Mouse (Mus musculus): ENCODE results near the gene Inafm1. TPM values are rescaled to one million over a fixed set of nuclear protein-coding genes. Genes with fewer than 3 reads are reported as not detected.
A peak's percentile ranks its signal among the peaks of the same experiment; 100 is the strongest.
"Not testable (repeated sequence)": the region's sequence is repeated elsewhere in the genome, so short reads cannot be mapped to it uniquely, and the experiment has no call there.

Gene Inafm1
- polyA plus RNA-seq, 1 experiment from 2014 or later = 4.4 TPM

DNA sequence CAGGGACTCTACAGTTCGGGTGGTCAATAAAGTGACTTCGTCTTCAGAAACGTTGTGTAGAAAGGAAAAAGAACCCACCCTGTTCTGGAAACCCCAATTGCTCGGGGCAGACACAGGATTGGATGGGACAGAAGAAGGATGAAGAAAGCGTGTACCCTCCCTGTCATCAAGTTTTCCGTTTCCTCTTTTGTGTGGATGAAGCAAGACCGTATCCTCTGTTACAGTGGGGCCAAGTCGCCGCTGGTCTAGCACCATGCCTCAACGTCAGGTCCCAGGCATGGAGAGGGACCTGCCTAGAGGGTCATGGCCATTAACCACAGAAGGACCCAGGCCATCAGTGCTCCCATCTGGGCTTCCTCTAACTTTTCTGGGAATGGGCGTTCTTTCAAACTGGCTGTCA lies 15.6 kb downstream of the Inafm1 start:
- H3K4me1 ChIP-seq (replicated peaks) = peaks cover 6% of the 10 kb centered on the region
- H3K4me2 ChIP-seq = no peak overlapping the region
- no peak overlapping the region for H3K9ac ChIP-seq
- H3K27me3 ChIP-seq = no peaks in the 10 kb centered on the region
- no peaks in the 10 kb centered on the region for H3K36me3 ChIP-seq (replicated peaks)
- 54% methylated on average over 11 of the region's 11 CpGs for WGBS (ENCODE audit: insufficient replicate concordance)
- H3K27ac ChIP-seq (replicated peaks) = 0 out of 2 replicates have a peak overlapping the region, but pooled peaks have one; percentile 0
- no peak overlapping the region for H3K4me3 ChIP-seq (replicated peaks)
- peak; percentile 37; the same call in 1 of the 2 replicates for ATAC-seq (ENCODE audit: insufficient read depth)
- no peaks in the 10 kb centered on the region for H3K9me3 ChIP-seq (replicated peaks)

DNA sequence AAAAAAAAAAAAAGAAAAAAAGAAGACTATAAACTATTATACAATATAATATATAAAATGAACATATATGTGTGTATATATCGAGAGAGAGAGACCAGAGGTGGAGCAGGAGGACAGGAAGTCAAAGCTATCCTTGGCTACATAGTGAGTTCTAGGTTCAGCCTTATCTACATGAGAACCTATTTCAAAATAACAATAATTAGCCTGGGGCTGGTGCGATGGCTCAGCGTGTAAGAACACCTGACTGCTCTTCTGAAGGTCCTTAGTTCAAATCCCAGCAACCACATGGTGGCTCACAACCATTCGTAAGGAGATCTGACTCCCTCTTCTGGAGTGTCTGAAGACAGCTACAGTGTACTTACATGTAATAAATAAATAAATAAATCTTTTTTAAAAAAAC lies 17.5 kb downstream of the Inafm1 start:
- ATAC-seq (ENCODE audit: insufficient read depth); H3K9ac ChIP-seq; H3K27me3 ChIP-seq; H3K27ac ChIP-seq (replicated peaks); H3K36me3 ChIP-seq (replicated peaks); H3K9me3 ChIP-seq (replicated peaks); H3K4me3 ChIP-seq (replicated peaks); H3K4me1 ChIP-seq (replicated peaks); H3K4me2 ChIP-seq: not testable (repeated sequence)
- WGBS (ENCODE audit: insufficient replicate concordance) = 68% methylated on average over 4 of the region's 4 CpGs

DNA sequence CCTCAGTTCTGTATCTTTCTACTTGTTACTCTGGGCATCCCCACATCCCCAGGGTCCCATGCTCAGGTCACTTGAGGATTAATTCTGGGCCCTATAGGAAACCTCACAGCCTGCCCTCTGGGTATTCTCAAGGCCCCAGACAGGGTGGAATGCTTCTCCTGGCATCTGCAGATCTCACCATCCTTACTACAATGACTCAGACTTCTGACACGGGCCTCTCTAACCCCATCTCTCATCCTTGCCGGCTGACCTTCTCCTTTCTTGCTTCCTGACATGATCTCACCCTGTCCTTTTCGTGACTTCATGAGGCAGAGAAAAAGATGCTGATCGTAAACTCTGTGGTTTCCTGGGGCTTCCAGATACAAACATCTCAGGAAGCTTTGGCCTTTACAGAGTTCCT lies 19.2 kb downstream of the Inafm1 start:
- 10% methylated on average over 4 of the region's 4 CpGs for WGBS (ENCODE audit: insufficient replicate concordance)
- no peaks in the 10 kb centered on the region for H3K27me3 ChIP-seq
- ATAC-seq (ENCODE audit: insufficient read depth) = no peak
- H3K27ac ChIP-seq (replicated peaks) = no peak overlapping the region
- peaks cover 14% of the 10 kb centered on the region for H3K4me1 ChIP-seq (replicated peaks)
- H3K9me3 ChIP-seq (replicated peaks) = no peaks in the 10 kb centered on the region
- H3K4me2 ChIP-seq = no peak overlapping the region
- no peak overlapping the region for H3K9ac ChIP-seq
- no peak overlapping the region for H3K4me3 ChIP-seq (replicated peaks)
- no peaks in the 10 kb centered on the region for H3K36me3 ChIP-seq (replicated peaks)

DNA sequence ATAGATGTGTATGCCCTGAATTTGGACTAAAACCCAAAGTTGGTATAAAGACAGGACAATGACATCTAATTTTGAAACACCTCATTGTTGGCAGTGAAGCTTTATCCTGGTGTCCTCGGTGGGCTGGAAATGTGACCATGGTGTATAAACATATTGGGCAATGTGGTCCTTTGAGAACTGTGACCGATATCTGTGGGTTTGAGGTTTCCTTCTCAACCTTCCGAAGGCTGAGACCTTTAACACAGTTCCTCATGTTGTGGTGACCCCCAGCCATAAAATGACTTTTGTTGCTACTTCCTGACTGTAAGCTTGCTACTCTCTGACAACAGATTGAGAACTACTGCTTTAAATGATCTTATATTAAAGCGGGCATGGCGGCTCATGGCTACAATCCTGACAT lies 22.7 kb downstream of the Inafm1 start:
- ATAC-seq (ENCODE audit: insufficient read depth) = no peak
- WGBS (ENCODE audit: insufficient replicate concordance) = 7% methylated on average over 5 of the region's 5 CpGs
- H3K4me2 ChIP-seq = no peak overlapping the region

DNA sequence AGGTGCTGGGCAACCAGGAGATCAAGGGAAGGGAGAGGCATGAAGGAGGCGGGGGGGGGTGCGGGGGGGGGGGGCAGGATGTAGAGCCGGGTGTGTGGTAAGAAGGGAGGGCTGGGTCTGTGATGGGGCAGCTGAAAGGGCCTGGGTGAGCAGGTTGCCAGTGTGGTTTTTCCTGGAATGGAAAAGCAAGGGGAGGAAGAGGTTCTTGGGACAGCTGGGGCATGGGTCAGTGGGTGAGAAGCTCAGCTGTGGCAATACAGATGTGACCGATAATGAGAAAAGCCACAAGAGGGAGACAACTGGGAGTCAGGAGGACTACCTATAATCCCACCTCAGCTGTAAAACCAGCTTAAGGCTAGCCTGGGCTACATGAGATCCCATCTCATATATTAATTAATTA lies 27.5 kb downstream of the Inafm1 start:
- Histone ChIP-seq H3K9ac (no peak overlapping the region), H3K4me3 (replicated peaks) (no peak overlapping the region), H3K27me3 (no peaks in the 10 kb centered on the region), H3K27ac (replicated peaks) (no peak overlapping the region), H3K36me3 (replicated peaks) (no peaks in the 10 kb centered on the region), H3K9me3 (replicated peaks) (no peaks in the 10 kb centered on the region), H3K4me1 (replicated peaks) (peaks cover 39% of the 10 kb centered on the region), H3K4me2 (no peak overlapping the region)
- ATAC-seq (ENCODE audit: insufficient read depth) = no peak
- WGBS (ENCODE audit: insufficient replicate concordance) = 17% methylated on average over 2 of the region's 4 CpGs

More for the DNA sequence above, 22.7 kb downstream of the Inafm1 start:
- Histone ChIP-seq H3K4me3 (replicated peaks) (no peak overlapping the region), H3K9ac (no peak overlapping the region), H3K36me3 (replicated peaks) (no peaks in the 10 kb centered on the region), H3K27ac (replicated peaks) (no peak overlapping the region), H3K9me3 (replicated peaks) (no peaks in the 10 kb centered on the region), H3K4me1 (replicated peaks) (peaks cover 11% of the 10 kb centered on the region), H3K27me3 (no peaks in the 10 kb centered on the region)

DNA sequence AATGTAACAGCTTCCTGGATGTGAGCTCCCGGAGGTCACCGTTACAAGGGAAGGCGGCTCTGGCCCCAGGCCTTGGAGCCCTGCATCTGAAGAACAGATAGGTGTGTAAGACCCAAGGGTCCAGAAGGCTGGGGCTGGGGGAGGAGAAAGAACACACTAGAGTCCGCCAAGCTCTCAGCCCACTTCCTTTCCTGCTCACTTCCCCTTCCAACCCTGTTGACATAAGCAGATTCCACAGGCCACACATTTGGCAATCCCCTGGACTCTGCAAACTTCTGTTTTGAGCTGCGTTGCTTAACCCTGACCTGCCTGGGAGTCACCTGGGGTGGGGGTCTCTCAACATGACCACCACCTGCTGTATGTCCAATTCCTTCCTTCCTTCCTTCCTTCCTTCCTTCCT lies 29.4 kb downstream of the Inafm1 start, which contains the start of gene C5ar2:
Gene C5ar2 (minus strand): TSS at position 88 of the 400 bp plus-strand sequence.
- Histone ChIP-seq H3K4me1 (replicated peaks) (peaks cover 53% of the 10 kb centered on the region), H3K9ac (no peak within 1 kb of the TSS), H3K9me3 (replicated peaks) (no peaks in the 10 kb centered on the region), H3K27me3 (no peaks in the 10 kb centered on the region), H3K4me2 (no peak within 1 kb of the TSS), H3K36me3 (replicated peaks) (no peaks in the 10 kb centered on the region), H3K27ac (replicated peaks) (peak within 1 kb of the TSS; percentile 61), H3K4me3 (replicated peaks) (no peak within 1 kb of the TSS)
- 48% methylated on average over 5 of the region's 5 CpGs for WGBS (ENCODE audit: insufficient replicate concordance)
- ATAC-seq (ENCODE audit: insufficient read depth) = peak; percentile 28; the same call in 1 of the 2 replicates

DNA sequence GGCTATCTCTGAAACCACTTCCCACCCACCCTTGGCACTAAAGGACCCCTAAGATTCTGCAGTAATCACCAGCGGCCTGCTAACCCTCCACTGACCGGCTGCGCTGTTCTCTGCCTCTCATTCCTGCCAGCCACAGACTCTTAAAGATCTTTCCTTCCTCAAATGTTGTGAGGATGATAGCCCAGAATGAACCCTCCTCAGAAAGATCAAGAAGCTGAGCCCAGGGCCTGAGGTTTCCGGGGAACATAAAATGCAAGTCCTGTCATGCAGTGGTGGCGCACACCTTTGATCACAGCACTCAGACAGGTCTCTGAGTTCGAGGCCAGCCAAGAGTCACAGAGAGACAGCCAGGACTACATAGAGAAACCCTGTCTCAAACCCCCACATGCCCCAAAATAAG lies 31.2 kb downstream of the Inafm1 start:
- no peak for ATAC-seq (ENCODE audit: insufficient read depth)
- peaks cover 2% of the 10 kb centered on the region; the same call in 1 of the 2 replicates for H3K36me3 ChIP-seq (replicated peaks)
- H3K9ac ChIP-seq = no peak overlapping the region
- H3K27me3 ChIP-seq = no peaks in the 10 kb centered on the region
- H3K4me3 ChIP-seq (replicated peaks) = no peak overlapping the region
- 33% methylated on average over 6 of the region's 6 CpGs for WGBS (ENCODE audit: insufficient replicate concordance)
- peaks cover 56% of the 10 kb centered on the region for H3K4me1 ChIP-seq (replicated peaks)
- no peaks in the 10 kb centered on the region for H3K9me3 ChIP-seq (replicated peaks)
- H3K4me2 ChIP-seq = peak overlapping the region; percentile 19
- H3K27ac ChIP-seq (replicated peaks) = peak overlapping the region; percentile 56

DNA sequence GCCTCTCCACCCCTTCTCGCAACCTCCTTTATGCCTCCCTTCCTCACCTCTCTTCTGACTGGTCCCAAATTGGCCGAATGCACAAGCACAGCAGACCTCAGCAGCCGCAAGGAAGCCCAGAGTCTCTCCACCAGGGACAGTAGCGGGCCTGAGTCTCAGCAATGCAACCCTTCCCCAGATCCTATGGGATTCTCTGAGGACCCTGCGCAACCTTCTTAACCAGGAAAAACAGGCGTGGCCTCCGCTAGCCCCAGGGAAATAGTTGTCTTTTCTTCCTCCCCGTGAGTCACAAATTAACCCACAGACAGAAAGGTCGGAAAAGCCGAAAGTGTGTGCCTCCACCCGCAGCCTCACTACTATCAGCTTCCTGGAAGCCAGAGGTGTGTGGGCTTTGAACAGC lies 31.6 kb downstream of the Inafm1 start:
- Histone ChIP-seq H3K36me3 (replicated peaks) (peaks cover 6% of the 10 kb centered on the region; the same call in 1 of the 2 replicates), H3K9me3 (replicated peaks) (no peaks in the 10 kb centered on the region), H3K4me3 (replicated peaks) (no peak overlapping the region), H3K9ac (no peak overlapping the region), H3K4me2 (peak overlapping the region; percentile 19), H3K4me1 (replicated peaks) (peaks cover 56% of the 10 kb centered on the region), H3K27ac (replicated peaks) (peak overlapping the region; percentile 56), H3K27me3 (no peaks in the 10 kb centered on the region)
- ATAC-seq (ENCODE audit: insufficient read depth) = no peak
- 26% methylated on average over 11 of the region's 11 CpGs for WGBS (ENCODE audit: insufficient replicate concordance)

DNA sequence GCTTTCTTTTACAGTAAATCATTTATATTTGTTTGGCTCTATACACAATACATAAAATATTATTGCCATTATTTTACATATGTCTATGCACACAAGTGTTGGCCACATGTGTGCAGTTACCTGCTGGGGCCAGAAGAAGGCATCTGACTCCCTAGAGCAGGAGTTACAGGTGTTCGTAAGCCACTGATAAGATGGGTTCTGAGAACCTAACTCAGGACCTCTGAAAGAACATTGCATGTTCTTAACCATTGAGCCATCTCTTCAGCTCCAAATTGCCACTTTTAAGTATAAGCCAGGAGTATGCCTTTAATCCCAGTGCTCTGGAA lies 32.5 kb downstream of the Inafm1 start:
- H3K4me2 ChIP-seq = peak overlapping the region; percentile 65
- no peaks in the 10 kb centered on the region for H3K9me3 ChIP-seq (replicated peaks)
- peaks cover 56% of the 10 kb centered on the region for H3K4me1 ChIP-seq (replicated peaks)
- H3K36me3 ChIP-seq (replicated peaks) = peaks cover 10% of the 10 kb centered on the region; the same call in 1 of the 2 replicates
- ATAC-seq (ENCODE audit: insufficient read depth) = 0 out of 2 replicates have a peak, but pooled peaks have one; percentile 5
- no peak overlapping the region for H3K9ac ChIP-seq
- WGBS (ENCODE audit: insufficient replicate concordance) = 25% methylated on average over 1 of the region's 1 CpGs
- peak overlapping the region; percentile 87 for H3K27ac ChIP-seq (replicated peaks)
- no peaks in the 10 kb centered on the region for H3K27me3 ChIP-seq
- no peak overlapping the region for H3K4me3 ChIP-seq (replicated peaks)

DNA sequence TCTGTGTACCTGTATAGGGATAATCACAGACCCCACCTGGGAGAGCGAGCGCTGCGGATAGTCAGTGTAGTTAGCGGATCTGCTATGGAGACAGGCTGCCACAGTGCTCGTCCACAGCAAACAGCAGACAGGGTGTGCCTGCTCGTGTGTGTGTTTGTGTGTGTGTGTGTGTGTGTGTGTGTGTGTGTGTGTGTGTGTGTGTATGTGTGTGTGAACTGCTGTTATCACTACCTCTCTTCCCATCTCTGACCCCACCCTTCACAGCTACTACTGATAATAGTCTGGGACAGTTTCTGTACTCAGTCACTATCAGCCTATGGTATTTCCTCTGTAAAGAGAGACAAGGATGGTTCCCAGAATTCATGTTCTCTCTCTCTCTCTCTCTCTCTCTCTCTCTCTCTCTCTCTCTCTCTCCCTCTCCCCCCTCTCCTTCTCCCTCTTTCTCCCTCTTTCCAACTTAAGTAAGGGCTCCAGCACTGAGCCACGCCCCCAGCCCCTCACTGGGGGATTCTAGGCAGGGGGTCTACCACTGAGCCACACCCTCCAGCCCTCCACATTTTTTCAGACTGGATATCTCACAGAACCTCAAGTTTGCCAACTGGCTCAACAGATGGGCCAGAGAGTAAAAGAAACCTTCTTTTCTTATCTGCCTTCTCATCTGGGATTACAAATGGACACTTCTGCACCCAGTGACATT lies 33.0 kb downstream of the Inafm1 start:
- Histone ChIP-seq H3K9ac (peak overlapping the region; percentile 48), H3K4me2 (peak overlapping the region; percentile 65), H3K27me3 (no peaks in the 10 kb centered on the region), H3K27ac (replicated peaks) (peak overlapping the region; percentile 87), H3K4me3 (replicated peaks) (peak overlapping the region; percentile 36), H3K4me1 (replicated peaks) (peaks cover 56% of the 10 kb centered on the region), H3K36me3 (replicated peaks) (peaks cover 10% of the 10 kb centered on the region; the same call in 1 of the 2 replicates), H3K9me3 (replicated peaks) (no peaks in the 10 kb centered on the region)
- peak; percentile 87 for ATAC-seq (ENCODE audit: insufficient read depth)
- WGBS (ENCODE audit: insufficient replicate concordance) = 26% methylated on average over 7 of the region's 7 CpGs

DNA sequence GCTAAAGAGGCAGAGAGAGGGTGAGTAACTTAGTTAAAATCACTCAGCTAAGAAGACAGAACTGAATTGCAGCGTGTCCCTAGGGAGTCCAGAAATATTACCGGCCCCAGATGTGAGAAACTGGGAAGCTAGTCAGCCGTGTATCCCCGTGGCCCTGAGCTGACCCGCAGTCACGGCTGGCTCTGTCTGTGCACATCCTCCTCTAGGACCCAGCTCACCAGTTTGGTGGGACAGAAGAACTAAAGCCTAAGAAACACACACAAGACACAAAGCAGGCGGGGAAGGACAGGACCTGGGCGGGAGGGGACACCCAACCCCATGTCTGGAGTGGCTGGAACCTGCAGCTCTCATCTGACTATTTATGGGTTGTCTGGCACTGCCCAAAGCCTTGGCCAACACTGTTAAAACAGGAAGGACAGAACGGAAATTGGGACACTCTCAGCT lies 33.8 kb downstream of the Inafm1 start:
- Histone ChIP-seq H3K4me3 (replicated peaks) (peak overlapping the region; percentile 36), H3K27ac (replicated peaks) (peak overlapping the region; percentile 87), H3K9me3 (replicated peaks) (no peaks in the 10 kb centered on the region), H3K4me2 (peak overlapping the region; percentile 65), H3K4me1 (replicated peaks) (peaks cover 50% of the 10 kb centered on the region), H3K27me3 (no peaks in the 10 kb centered on the region), H3K36me3 (replicated peaks) (peaks cover 10% of the 10 kb centered on the region; the same call in 1 of the 2 replicates), H3K9ac (peak overlapping the region; percentile 48)
- WGBS (ENCODE audit: insufficient replicate concordance) = 38% methylated on average over 9 of the region's 9 CpGs
- ATAC-seq (ENCODE audit: insufficient read depth) = 0 out of 2 replicates have a peak, but pooled peaks have one; percentile 22

All from liver, embryonic 15.5 days (tissue).